Mouse (Mus musculus) limb, embryonic 15.5 days (tissue): ENCODE measurements around the gene Rbm19. TPM values are rescaled to one million over a fixed set of nuclear protein-coding genes. Genes with fewer than 3 reads are reported as not detected.
A peak's percentile ranks its signal among the peaks of the same experiment; 100 is the strongest.

Experiments used
- ATAC-seq: fragments of 200-750 bp; cut with Nextera tagmentation; 2 replicates; pipeline ENCODE4 v1.8.0; 2017; ENCODE audit warnings: low read depth, moderate TSS enrichment; ENCODE audit not compliant: insufficient number of reproducible peaks, low FRiP score, low TSS enrichment
- H3K27ac ChIP-seq: fragments of 300-500 bp; sonication (generic); 2 replicates; pipeline ENCODE4 v1.5.1; 2015; ENCODE audit warnings: moderate library complexity, mild to moderate bottlenecking, inconsistent platforms
- H3K27me3 ChIP-seq: fragments of 300-500 bp; sonication (generic); 2 replicates; pipeline ENCODE4 v1.6.1; 2015; ENCODE audit warnings: inconsistent platforms
- H3K36me3 ChIP-seq: fragments of 300-500 bp; sonication (generic); 2 replicates; pipeline ENCODE4 v1.6.1; 2015; ENCODE audit warnings: inconsistent platforms
- H3K4me1 ChIP-seq: fragments of 300-500 bp; sonication (generic); 2 replicates; pipeline ENCODE4 v1.6.1; 2015; ENCODE audit warnings: inconsistent platforms
- H3K4me2 ChIP-seq: fragments of 300-500 bp; sonication (generic); 2 replicates; pipeline ENCODE4 v1.6.1; 2015; ENCODE audit warnings: mild to moderate bottlenecking, inconsistent platforms
- H3K4me3 ChIP-seq: fragments of 300-500 bp; sonication (generic); 2 replicates; pipeline ENCODE4 v1.5.1; 2015; ENCODE audit warnings: mild to moderate bottlenecking, inconsistent platforms
- H3K9ac ChIP-seq: fragments of 300-500 bp; sonication (generic); 2 replicates; pipeline ENCODE4 v1.6.1; 2015; ENCODE audit warnings: inconsistent platforms
- H3K9me3 ChIP-seq: fragments of 300-500 bp; sonication (generic); 2 replicates; pipeline ENCODE4 v1.6.1; 2016; ENCODE audit warnings: inconsistent platforms
- WGBS: fragments of 180-500 bp; shearing (Covaris S2); methylation state at CpG from one replicate; pipeline ENCODE4 v1.1.7; 2015; 5-methylcytosine and 5-hydroxymethylcytosine counted together
- polyA plus RNA-seq: library from polyadenylated mRNA; unstranded; fragments of >200 nt; fragmentation: Nextera tagmentation; extraction: Ambion mirVana; gene quantifications from 2 replicates; pipeline ENCODE4 v1.2.1, GENCODE M21; 2015

Gene Rbm19
- polyA plus RNA-seq, 1 experiment from 2014 or later = 22.2 TPM

- Histone ChIP-seq H3K27ac (peak overlapping the region; percentile 24; the same call in 1 of the 2 replicates), H3K4me3 (no peak overlapping the region), H3K9ac (no peak overlapping the region), H3K27me3 (no peaks in the 10 kb centered on the region), H3K36me3 (peaks cover 13% of the 10 kb centered on the region), H3K9me3 (no peaks in the 10 kb centered on the region), H3K4me1 (peaks cover 3% of the 10 kb centered on the region; the same call in 1 of the 2 replicates), H3K4me2 (no peak overlapping the region)
- no peak for ATAC-seq
- WGBS = 77% methylated on average over 10 of the region's 10 CpGs
Measured at GRCm38 (mm10) chr5:120155672-120156071, 39.4 kb downstream of the Rbm19 start.

- Histone ChIP-seq H3K4me2 (no peak overlapping the region), H3K27me3 (no peaks in the 10 kb centered on the region), H3K36me3 (peaks cover 11% of the 10 kb centered on the region), H3K27ac (peak overlapping the region; percentile 24; the same call in 1 of the 2 replicates), H3K9me3 (no peaks in the 10 kb centered on the region), H3K4me1 (peaks cover 3% of the 10 kb centered on the region; the same call in 1 of the 2 replicates), H3K4me3 (no peak overlapping the region), H3K9ac (no peak overlapping the region)
- 51% methylated on average over 21 of the region's 21 CpGs for WGBS
- ATAC-seq = no peak
Measured at GRCm38 (mm10) chr5:120156166-120156909, 40.1 kb downstream of the Rbm19 start.

GRCm38 (mm10) chr5:120157115-120157514, 40.9 kb downstream of the Rbm19 start:
- H3K9me3 ChIP-seq = no peaks in the 10 kb centered on the region
- H3K27me3 ChIP-seq = no peaks in the 10 kb centered on the region
- no peak overlapping the region for H3K4me2 ChIP-seq
- H3K27ac ChIP-seq = no peak overlapping the region
- H3K9ac ChIP-seq = no peak overlapping the region
- no peak overlapping the region for H3K4me3 ChIP-seq
- H3K36me3 ChIP-seq = peaks cover 7% of the 10 kb centered on the region; the same call in 1 of the 2 replicates
- 87% methylated on average over 3 of the region's 3 CpGs for WGBS
- peaks cover 3% of the 10 kb centered on the region; the same call in 1 of the 2 replicates for H3K4me1 ChIP-seq
- no peak for ATAC-seq

GRCm38 (mm10) chr5:120158476-120158875, 42.2 kb downstream of the Rbm19 start:
- no peaks in the 10 kb centered on the region for H3K27me3 ChIP-seq
- H3K4me3 ChIP-seq = no peak overlapping the region
- peaks cover 6% of the 10 kb centered on the region; the same call in 1 of the 2 replicates for H3K4me1 ChIP-seq
- ATAC-seq = no peak
- no peaks in the 10 kb centered on the region for H3K9me3 ChIP-seq
- peaks cover 7% of the 10 kb centered on the region; the same call in 1 of the 2 replicates for H3K36me3 ChIP-seq
- H3K9ac ChIP-seq = no peak overlapping the region
- no peak overlapping the region for H3K4me2 ChIP-seq
- H3K27ac ChIP-seq = no peak overlapping the region
- 74% methylated on average over 2 of the region's 2 CpGs for whole genome bisulfite sequencing

GRCm38 (mm10) chr5:120160923-120161658, 44.8 kb downstream of the Rbm19 start:
- no peak overlapping the region for H3K27ac ChIP-seq
- no peak overlapping the region for H3K4me3 ChIP-seq
- peaks cover 3% of the 10 kb centered on the region; the same call in 1 of the 2 replicates for H3K4me1 ChIP-seq
- H3K36me3 ChIP-seq = no peaks in the 10 kb centered on the region
- no peaks in the 10 kb centered on the region for H3K27me3 ChIP-seq
- H3K9me3 ChIP-seq = no peaks in the 10 kb centered on the region
- H3K4me2 ChIP-seq = no peak overlapping the region
- ATAC-seq = no peak
- 85% methylated on average over 8 of the region's 8 CpGs for WGBS
- H3K9ac ChIP-seq = no peak overlapping the region

- no peak for ATAC-seq
- H3K9me3 ChIP-seq = no peaks in the 10 kb centered on the region
- WGBS = 94% methylated on average over 10 of the region's 10 CpGs
- no peaks in the 10 kb centered on the region for H3K36me3 ChIP-seq
- no peaks in the 10 kb centered on the region for H3K27me3 ChIP-seq
- no peak overlapping the region for H3K4me2 ChIP-seq
- H3K27ac ChIP-seq = no peak overlapping the region
- H3K4me3 ChIP-seq = no peak overlapping the region
- no peak overlapping the region for H3K9ac ChIP-seq
- H3K4me1 ChIP-seq = peaks cover 3% of the 10 kb centered on the region; the same call in 1 of the 2 replicates
Measured at GRCm38 (mm10) chr5:120162689-120163088, 46.4 kb downstream of the Rbm19 start.

GRCm38 (mm10) chr5:120163428-120163827, 47.2 kb downstream of the Rbm19 start:
- no peak overlapping the region for H3K4me3 ChIP-seq
- H3K27me3 ChIP-seq = no peaks in the 10 kb centered on the region
- no peak overlapping the region for H3K9ac ChIP-seq
- ATAC-seq = no peak
- 56% methylated on average over 6 of the region's 6 CpGs for WGBS
- no peak overlapping the region for H3K27ac ChIP-seq
- H3K4me2 ChIP-seq = no peak overlapping the region
- H3K9me3 ChIP-seq = no peaks in the 10 kb centered on the region
- peaks cover 3% of the 10 kb centered on the region; the same call in 1 of the 2 replicates for H3K4me1 ChIP-seq
- H3K36me3 ChIP-seq = no peaks in the 10 kb centered on the region

- H3K27ac ChIP-seq = no peak overlapping the region
- WGBS = 78% methylated on average over 11 of the region's 11 CpGs
- H3K4me3 ChIP-seq = no peak overlapping the region
- 0 out of 2 replicates have a peak, but pooled peaks cover 2% of the 10 kb centered on the region for H3K36me3 ChIP-seq
- no peaks in the 10 kb centered on the region for H3K27me3 ChIP-seq
- peaks cover 3% of the 10 kb centered on the region; the same call in 1 of the 2 replicates for H3K4me1 ChIP-seq
- H3K4me2 ChIP-seq = no peak overlapping the region
- no peak for ATAC-seq
- H3K9ac ChIP-seq = no peak overlapping the region
- H3K9me3 ChIP-seq = no peaks in the 10 kb centered on the region
Measured at GRCm38 (mm10) chr5:120164450-120164849, 48.2 kb downstream of the Rbm19 start.

- Histone ChIP-seq H3K27ac (no peak overlapping the region), H3K36me3 (0 out of 2 replicates have a peak, but pooled peaks cover 2% of the 10 kb centered on the region), H3K9ac (no peak overlapping the region), H3K27me3 (no peaks in the 10 kb centered on the region), H3K4me2 (no peak overlapping the region), H3K4me3 (no peak overlapping the region), H3K4me1 (peaks cover 3% of the 10 kb centered on the region; the same call in 1 of the 2 replicates), H3K9me3 (no peaks in the 10 kb centered on the region)
- 79% methylated on average over 9 of the region's 9 CpGs for WGBS
- ATAC-seq = no peak
Measured at GRCm38 (mm10) chr5:120165061-120165942, 49.0 kb downstream of the Rbm19 start.

- H3K4me3 ChIP-seq = no peak overlapping the region
- WGBS = 62% methylated on average over 13 of the region's 13 CpGs
- no peak for ATAC-seq
Measured at GRCm38 (mm10) chr5:120167787-120168325, 51.6 kb downstream of the Rbm19 start.

More at GRCm38 (mm10) chr5:120167787-120168325, 51.6 kb downstream of the Rbm19 start:
- Histone ChIP-seq H3K9me3 (no peaks in the 10 kb centered on the region), H3K4me1 (peaks cover 9% of the 10 kb centered on the region), H3K36me3 (0 out of 2 replicates have a peak, but pooled peaks cover 2% of the 10 kb centered on the region), H3K27me3 (no peaks in the 10 kb centered on the region), H3K4me2 (no peak overlapping the region), H3K9ac (no peak overlapping the region), H3K27ac (no peak overlapping the region)
